Mouse (Mus musculus) neural tube, embryonic 15.5 days (tissue): ENCODE measurements at regions not wholly inside any gene's neighbourhood (a gene's known extent, or its start where the extent isn't known, plus 50 kb on each side); places are given as distances from the start of the nearest gene placed in this dataset.

Experiments
- ATAC-seq: fragments of 200-750 bp; cut with Nextera tagmentation; 2 replicates; pipeline ENCODE4 v1.8.0; 2017; ENCODE audit warnings: mild to moderate bottlenecking, moderate TSS enrichment, moderate library complexity; ENCODE audit not compliant: low FRiP score
- H3K27ac ChIP-seq: fragments of 300-500 bp; sonication (generic); replicated peaks from 2 replicates; pipeline ENCODE4 v1.5.1; 2015; ENCODE audit warnings: mild to moderate bottlenecking, inconsistent platforms
- H3K27me3 ChIP-seq: fragments of 300-500 bp; sonication (generic); replicated peaks from 2 replicates; pipeline ENCODE4 v1.6.1; 2015; ENCODE audit warnings: inconsistent platforms
- H3K36me3 ChIP-seq: fragments of 300-500 bp; sonication (generic); 2 replicates; pipeline ENCODE4 v1.6.1; 2015; ENCODE audit warnings: inconsistent platforms
- H3K4me1 ChIP-seq: fragments of 300-500 bp; sonication (generic); 2 replicates; pipeline ENCODE4 v1.6.1; 2015; ENCODE audit warnings: inconsistent platforms
- H3K4me2 ChIP-seq: fragments of 300-500 bp; sonication (generic); 2 replicates; pipeline ENCODE4 v1.6.1; 2015; ENCODE audit warnings: inconsistent platforms, mild to moderate bottlenecking, moderate library complexity
- H3K4me3 ChIP-seq: fragments of 300-500 bp; sonication (generic); replicated peaks from 2 replicates; pipeline ENCODE4 v1.5.1; 2015; ENCODE audit warnings: mild to moderate bottlenecking, inconsistent platforms
- H3K9ac ChIP-seq: fragments of 300-500 bp; sonication (generic); replicated peaks from 2 replicates; pipeline ENCODE4 v1.6.1; 2015; ENCODE audit warnings: mild to moderate bottlenecking, inconsistent platforms
- H3K9me3 ChIP-seq: fragments of 300-500 bp; sonication (generic); replicated peaks from 2 replicates; pipeline ENCODE4 v1.6.1; 2016; ENCODE audit warnings: inconsistent platforms
- WGBS: fragments of 180-500 bp; shearing (Covaris S2); methylation state at CpG from one replicate; pipeline ENCODE4 v1.1.7; 2015; ENCODE audit warnings: mixed read lengths; 5-methylcytosine and 5-hydroxymethylcytosine counted together

DNA sequence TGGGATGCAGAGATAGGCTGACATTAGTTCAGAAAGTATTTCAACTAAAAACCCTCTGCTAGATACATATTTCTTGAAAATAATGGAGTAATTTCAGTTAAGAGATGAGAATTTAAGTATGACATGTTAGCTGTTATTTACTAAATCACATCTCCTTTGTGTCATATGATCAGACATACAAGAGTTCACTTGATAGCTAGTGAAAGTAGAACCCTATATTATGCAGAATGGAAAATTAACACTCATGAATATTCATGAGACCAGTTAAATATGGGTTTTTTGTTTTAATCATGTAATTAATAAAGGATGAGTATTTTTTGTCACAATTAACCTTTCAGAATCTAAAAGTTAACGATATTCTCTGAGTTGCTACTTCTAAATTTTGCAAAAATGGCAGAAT is 1349.4 kb downstream of the Slc22a22 start:
- WGBS: 78% methylated on average over 1 of the region's 1 CpGs
- H3K4me3 ChIP-seq: no peak overlapping the region
- no peak overlapping the region for H3K27ac ChIP-seq
- no peaks in the 10 kb centered on the region for H3K4me1 ChIP-seq
- H3K9me3 ChIP-seq: no peaks in the 10 kb centered on the region
- H3K36me3 ChIP-seq: no peaks in the 10 kb centered on the region
- no peak overlapping the region for H3K4me2 ChIP-seq
- H3K9ac ChIP-seq: no peak overlapping the region
- H3K27me3 ChIP-seq: no peaks in the 10 kb centered on the region
- ATAC-seq: no peak

DNA sequence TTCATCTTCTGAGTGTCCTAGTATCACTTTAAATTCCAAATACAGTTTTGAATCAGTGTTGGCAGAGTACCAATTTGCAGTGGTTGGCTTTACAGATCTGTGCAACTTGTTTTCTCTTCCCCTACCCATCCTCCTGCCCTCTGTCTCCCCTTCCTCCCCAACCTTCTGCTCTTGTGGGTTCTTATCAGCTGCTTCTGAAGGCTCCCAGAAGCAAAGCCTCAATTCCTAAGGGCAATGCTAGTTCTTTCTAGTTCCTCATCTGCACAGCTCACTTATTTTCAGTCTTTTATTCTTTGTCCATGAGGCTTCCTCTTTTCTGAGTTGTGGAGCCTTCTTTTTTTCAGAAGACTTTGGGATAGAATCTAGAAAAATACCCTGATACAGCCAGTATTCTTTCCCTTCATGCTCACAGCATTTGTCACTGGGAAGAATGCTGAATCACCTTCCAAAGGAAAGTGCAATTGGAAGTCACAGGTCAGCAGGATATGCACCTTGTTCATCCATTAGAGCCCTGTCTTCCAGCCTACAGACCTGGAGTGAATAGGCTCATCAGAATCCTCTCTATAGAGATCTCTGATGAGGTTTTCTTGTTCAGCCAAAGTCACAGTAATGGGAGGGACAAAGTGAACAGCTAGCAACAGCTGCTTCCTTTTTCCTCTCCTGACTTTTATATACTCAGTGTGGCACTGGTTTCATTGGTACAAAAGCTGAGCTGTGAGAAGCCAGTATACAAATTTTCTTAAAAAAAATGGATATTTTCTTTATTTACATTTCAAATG is 1357.9 kb downstream of the Slc22a22 start:
- Histone ChIP-seq H3K9ac (no peak overlapping the region), H3K4me3 (no peak overlapping the region), H3K9me3 (no peaks in the 10 kb centered on the region), H3K4me1 (0 out of 2 replicates have a peak, but pooled peaks cover 2% of the 10 kb centered on the region), H3K4me2 (no peak overlapping the region), H3K36me3 (no peaks in the 10 kb centered on the region), H3K27me3 (no peaks in the 10 kb centered on the region), H3K27ac (no peak overlapping the region)
- ATAC-seq: no peak

DNA sequence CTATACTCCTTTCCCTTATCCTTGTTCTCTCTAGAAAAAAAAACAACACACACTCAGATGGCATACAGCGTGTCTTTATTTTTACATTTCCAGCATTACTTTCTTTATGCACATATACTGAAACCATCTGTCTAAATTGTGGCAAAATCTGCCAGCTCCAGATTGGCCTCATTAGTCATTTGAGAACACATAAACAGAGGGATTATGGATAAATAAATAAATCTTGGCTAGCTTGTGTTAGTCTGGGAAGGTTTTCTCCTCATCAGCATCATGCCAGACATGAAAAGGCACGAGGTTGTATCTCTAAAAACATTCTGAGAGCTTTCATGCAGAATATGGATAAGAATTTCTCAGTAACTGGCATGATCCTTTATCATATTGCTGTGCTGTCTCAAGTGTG is 1369.1 kb downstream of the Slc22a22 start:
- Histone ChIP-seq H3K27ac (no peak overlapping the region), H3K27me3 (no peaks in the 10 kb centered on the region), H3K4me3 (no peak overlapping the region), H3K36me3 (no peaks in the 10 kb centered on the region), H3K4me1 (no peaks in the 10 kb centered on the region), H3K9ac (no peak overlapping the region), H3K9me3 (no peaks in the 10 kb centered on the region), H3K4me2 (no peak overlapping the region)
- no peak for ATAC-seq
- 63% methylated on average over 2 of the region's 2 CpGs for WGBS

DNA sequence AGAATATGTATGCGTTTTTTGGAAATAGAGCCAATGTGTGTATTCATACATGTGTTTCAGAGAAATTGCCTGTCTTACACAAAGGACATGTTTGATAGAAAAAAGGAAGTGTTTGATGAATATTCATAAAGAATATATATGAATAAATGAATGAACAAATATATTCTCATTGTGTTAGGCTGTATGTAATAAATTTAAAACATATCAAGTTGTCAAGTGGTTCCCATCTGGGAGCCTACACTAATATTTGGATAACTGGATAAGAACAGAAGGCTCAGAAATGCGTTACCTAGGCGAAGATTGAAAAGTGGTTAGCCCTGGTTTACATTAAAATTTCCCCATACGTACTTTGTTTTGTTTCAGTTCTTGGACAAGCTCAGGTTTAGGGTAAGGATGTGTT is 1369.7 kb downstream of the Slc22a22 start:
- ATAC-seq: no peak
- Histone ChIP-seq H3K36me3 (no peaks in the 10 kb centered on the region), H3K27me3 (no peaks in the 10 kb centered on the region), H3K4me2 (no peak overlapping the region), H3K9me3 (no peaks in the 10 kb centered on the region), H3K27ac (no peak overlapping the region), H3K9ac (no peak overlapping the region), H3K4me3 (no peak overlapping the region), H3K4me1 (no peaks in the 10 kb centered on the region)
- WGBS: 87% methylated on average over 4 of the region's 4 CpGs

DNA sequence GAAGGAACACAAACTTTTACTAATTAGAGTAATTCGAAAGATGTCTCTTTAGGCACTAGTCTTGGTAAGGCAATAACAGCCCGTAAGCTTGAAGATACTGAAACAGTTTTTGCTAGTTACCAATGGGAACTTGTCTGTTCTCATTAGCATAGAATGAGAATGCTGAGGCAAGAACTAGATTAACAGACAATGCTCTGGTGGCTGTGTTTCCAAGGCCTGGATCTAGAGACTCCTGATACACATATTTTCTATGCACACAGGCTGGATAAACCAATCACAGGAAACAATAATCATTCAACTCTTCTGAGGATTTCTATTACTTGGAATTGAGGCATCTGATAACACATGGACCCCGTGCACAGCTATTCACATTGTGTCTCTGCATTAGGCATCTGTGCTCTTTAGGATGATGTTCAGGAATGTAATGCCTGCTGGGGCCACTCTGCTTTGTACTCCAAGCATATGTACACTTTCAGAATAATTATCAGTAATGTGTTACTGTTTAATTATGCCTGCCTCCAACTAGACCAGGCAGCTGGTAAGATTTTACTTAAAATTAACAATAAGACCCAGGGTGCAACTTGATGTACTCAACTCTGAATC is 1377.2 kb downstream of the Slc22a22 start:
- H3K4me3 ChIP-seq: no peak overlapping the region
- peak; percentile 75 for ATAC-seq

DNA sequence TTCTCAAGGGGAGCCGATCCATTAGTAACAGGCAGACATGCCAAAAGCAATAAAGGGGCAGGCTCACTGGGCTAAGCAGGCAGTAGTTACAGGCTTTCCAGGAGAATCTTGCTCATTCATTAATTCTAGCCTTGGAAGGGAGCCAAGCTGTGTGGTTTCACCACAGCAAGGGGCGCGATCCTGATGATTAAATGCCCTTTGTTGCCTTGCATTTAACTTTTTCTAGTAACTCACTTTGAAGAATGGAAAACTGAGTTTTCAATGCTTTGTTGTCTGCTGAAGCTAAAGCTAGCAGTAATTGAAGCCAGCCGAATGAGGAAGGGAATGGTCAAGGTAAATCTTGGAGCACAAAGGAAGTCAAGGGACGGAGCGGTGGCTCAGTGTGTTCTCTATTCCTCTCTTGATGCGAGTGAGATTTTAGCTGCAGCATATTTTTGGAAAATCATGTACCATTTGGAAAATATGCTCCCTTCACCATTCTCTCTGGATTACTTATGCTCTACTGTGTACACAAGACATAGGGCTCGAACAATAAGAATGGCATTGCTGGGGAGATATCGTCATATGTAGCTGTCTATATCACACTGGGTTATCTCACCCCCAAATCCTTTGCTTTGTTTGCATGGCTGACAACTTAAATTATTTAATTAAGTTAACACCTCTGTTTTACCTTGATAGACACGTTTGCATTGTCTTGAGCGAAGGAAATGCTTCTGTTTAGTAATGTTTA is 1399.4 kb downstream of the Slc22a22 start:
- Histone ChIP-seq H3K4me2 (peak overlapping the region; percentile 44), H3K4me1 (peaks cover 13% of the 10 kb centered on the region), H3K9me3 (no peaks in the 10 kb centered on the region), H3K4me3 (no peak overlapping the region), H3K36me3 (no peaks in the 10 kb centered on the region), H3K27ac (peak overlapping the region; percentile 42; the same call in 1 of the 2 replicates), H3K27me3 (no peaks in the 10 kb centered on the region), H3K9ac (no peak overlapping the region)
- 29% methylated on average over 11 of the region's 11 CpGs for WGBS
- peak; percentile 84 for ATAC-seq

More for the DNA sequence above, 1377.2 kb downstream of the Slc22a22 start:
- Histone ChIP-seq H3K27me3 (no peaks in the 10 kb centered on the region), H3K27ac (no peak overlapping the region), H3K9me3 (no peaks in the 10 kb centered on the region), H3K4me2 (no peak overlapping the region), H3K9ac (no peak overlapping the region), H3K4me1 (no peaks in the 10 kb centered on the region), H3K36me3 (no peaks in the 10 kb centered on the region)
- 76% methylated on average over 3 of the region's 3 CpGs for WGBS

DNA sequence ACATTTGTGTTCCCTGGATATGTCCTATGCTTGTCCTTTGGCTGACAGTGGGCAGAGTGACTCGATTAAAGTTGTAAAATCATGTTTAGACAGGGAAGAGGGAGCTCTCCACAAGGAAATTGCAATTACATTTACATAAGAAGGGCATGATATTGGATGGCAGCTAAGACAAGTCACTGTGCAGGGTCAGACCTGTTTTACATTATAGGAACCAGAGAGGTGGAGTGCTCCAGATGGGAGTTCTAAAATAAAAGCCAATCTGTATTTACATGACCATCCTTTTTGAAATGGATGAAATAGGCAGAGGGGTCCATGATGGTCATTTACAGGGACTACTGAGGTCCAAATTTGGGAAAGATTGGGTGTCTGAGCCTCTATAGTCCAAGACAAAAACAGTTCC is 1400.3 kb downstream of the Slc22a22 start:
- Histone ChIP-seq H3K9ac (no peak overlapping the region), H3K9me3 (no peaks in the 10 kb centered on the region), H3K4me3 (no peak overlapping the region), H3K27me3 (no peaks in the 10 kb centered on the region), H3K27ac (0 out of 2 replicates have a peak overlapping the region, but pooled peaks have one; percentile 42), H3K36me3 (no peaks in the 10 kb centered on the region), H3K4me1 (peaks cover 13% of the 10 kb centered on the region), H3K4me2 (no peak overlapping the region)
- 15% methylated on average over 1 of the region's 1 CpGs for WGBS
- ATAC-seq: peak; percentile 33; the same call in 1 of the 2 replicates

DNA sequence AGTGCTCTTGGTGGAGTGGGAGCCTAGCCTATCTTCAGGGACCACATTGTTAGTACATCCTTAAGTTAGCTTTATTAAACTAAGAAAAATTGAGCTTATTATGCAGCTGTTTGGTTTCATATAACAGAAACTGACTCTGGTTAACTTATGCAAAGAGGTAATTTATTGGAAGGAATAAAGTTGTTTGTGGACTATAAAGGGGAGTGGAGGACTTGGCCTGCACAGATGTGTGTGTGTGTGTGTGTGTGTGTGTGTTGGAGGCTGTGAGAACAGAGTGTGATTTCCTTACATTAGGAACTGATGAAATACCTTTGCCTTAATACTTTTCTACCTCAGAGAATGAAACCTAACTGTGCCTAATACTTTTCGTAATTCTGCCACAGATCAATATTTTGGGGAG is 1400.7 kb downstream of the Slc22a22 start:
- ATAC-seq: no peak
- Histone ChIP-seq H3K9me3 (no peaks in the 10 kb centered on the region), H3K4me2 (no peak overlapping the region), H3K27me3 (no peaks in the 10 kb centered on the region), H3K9ac (no peak overlapping the region), H3K27ac (no peak overlapping the region), H3K4me3 (no peak overlapping the region), H3K4me1 (peaks cover 13% of the 10 kb centered on the region), H3K36me3 (no peaks in the 10 kb centered on the region)
- 81% methylated on average over 1 of the region's 1 CpGs for WGBS

DNA sequence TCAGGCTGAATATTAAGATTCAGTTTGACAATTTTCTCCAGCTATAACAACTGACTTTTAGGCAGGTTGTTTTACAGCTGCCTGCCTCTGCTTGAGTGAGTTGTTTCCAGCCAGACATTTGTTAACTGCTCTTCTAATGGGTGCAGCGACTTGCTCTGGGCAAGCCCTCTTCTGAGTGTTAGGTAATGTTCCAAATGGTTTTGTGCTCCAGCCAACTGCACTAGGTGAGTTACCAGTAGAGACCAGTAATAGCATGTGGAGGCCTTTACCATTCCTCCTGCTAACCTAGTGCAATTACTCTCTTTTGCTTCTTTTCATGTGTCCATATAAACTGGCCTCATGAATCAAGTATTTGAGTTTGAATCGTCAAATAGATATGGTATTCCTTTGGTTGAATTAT is 1407.9 kb downstream of the Slc22a22 start:
- ATAC-seq: no peak
- Histone ChIP-seq H3K4me3 (no peak overlapping the region), H3K4me1 (0 out of 2 replicates have a peak, but pooled peaks cover 4% of the 10 kb centered on the region), H3K9me3 (no peaks in the 10 kb centered on the region), H3K36me3 (no peaks in the 10 kb centered on the region), H3K27ac (no peak overlapping the region), H3K4me2 (no peak overlapping the region), H3K9ac (no peak overlapping the region), H3K27me3 (0 out of 2 replicates have a peak, but pooled peaks cover 3% of the 10 kb centered on the region)
- 78% methylated on average over 2 of the region's 2 CpGs for WGBS

DNA sequence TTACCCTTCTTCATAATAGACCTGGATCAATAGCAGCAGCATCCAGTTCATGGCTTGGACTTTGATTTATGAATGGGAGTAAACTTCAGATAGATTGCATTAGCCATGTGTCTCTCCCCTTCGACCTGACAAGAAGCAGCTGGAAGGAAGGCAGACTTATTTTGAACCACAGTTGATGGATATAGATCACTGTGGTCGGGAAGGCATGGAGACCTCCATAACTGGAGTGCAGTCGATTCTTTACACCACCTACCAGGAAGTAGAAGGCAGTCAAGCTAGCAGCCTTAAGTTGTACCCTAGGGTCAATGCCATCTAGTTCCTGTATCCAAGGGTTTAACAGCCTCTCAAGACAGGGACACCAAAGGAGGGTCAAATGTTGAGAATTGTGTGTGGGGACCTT is 1410.2 kb downstream of the Slc22a22 start:
- H3K9ac ChIP-seq: no peak overlapping the region
- no peaks in the 10 kb centered on the region for H3K9me3 ChIP-seq
- H3K27me3 ChIP-seq: 0 out of 2 replicates have a peak, but pooled peaks cover 3% of the 10 kb centered on the region
- 55% methylated on average over 3 of the region's 3 CpGs for whole genome bisulfite sequencing
- no peak overlapping the region for H3K4me3 ChIP-seq
- no peak overlapping the region for H3K4me2 ChIP-seq
- 0 out of 2 replicates have a peak, but pooled peaks cover 4% of the 10 kb centered on the region for H3K4me1 ChIP-seq
- ATAC-seq: no peak
- no peak overlapping the region for H3K27ac ChIP-seq
- no peaks in the 10 kb centered on the region for H3K36me3 ChIP-seq

DNA sequence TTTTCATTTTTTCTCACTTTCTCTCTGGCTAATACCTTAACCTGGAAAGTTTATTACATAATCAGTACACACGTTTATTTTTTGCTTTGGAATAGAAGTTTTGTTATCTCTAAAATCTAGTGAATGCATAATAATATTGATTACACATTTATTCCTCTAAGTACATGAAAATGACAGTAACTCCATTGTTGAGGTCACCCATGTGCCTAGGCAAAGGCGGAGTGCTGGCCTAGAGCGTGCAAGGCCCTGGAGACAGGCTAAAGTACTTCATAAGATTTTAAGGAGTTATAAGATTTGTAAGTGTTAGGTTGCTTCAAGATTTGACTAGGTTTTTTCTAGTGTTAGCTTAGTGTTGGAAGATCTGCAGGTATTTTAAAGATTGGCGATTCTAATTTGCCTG is 1410.9 kb downstream of the Slc22a22 start:
- Histone ChIP-seq H3K27ac (no peak overlapping the region), H3K4me3 (no peak overlapping the region), H3K27me3 (0 out of 2 replicates have a peak, but pooled peaks cover 3% of the 10 kb centered on the region), H3K4me2 (no peak overlapping the region), H3K9ac (no peak overlapping the region), H3K9me3 (no peaks in the 10 kb centered on the region), H3K4me1 (0 out of 2 replicates have a peak, but pooled peaks cover 4% of the 10 kb centered on the region), H3K36me3 (no peaks in the 10 kb centered on the region)
- WGBS: 78% methylated on average over 4 of the region's 4 CpGs
- ATAC-seq: no peak
